Mouse (Mus musculus) macrophage (primary cell): ENCODE measurements around the gene Carns1. TPM values are rescaled to one million over a fixed set of nuclear protein-coding genes. Genes with fewer than 3 reads are reported as not detected.
A peak's percentile ranks its signal among the peaks of the same experiment; 100 is the strongest.

Experiments used
- H3K27ac ChIP-seq: fragments of 350-480 bp; formaldehyde crosslinking; 2 replicates; pipeline ENCODE4 v1.9.0; 2021
- H3K36me3 ChIP-seq: fragments of 350-480 bp; formaldehyde crosslinking; 2 replicates; pipeline ENCODE4 v1.9.0; 2021; ENCODE audit errors: inconsistent target
- H3K4me3 ChIP-seq: fragments of 350-480 bp; formaldehyde crosslinking; 2 replicates; pipeline ENCODE4 v1.9.0; 2021; ENCODE audit errors: inconsistent target
- H3K79me2 ChIP-seq: fragments of 350-480 bp; formaldehyde crosslinking; 2 replicates; pipeline ENCODE4 v1.9.0; 2021; ENCODE audit errors: inconsistent target
- WGBS: methylation state at CpG from one replicate; pipeline ENCODE4 v1.1.7; 2026; ENCODE audit warnings: inconsistent platforms; ENCODE audit not compliant: missing documents; 5-methylcytosine and 5-hydroxymethylcytosine counted together
- polyA plus RNA-seq: library from polyadenylated mRNA; stranded (reverse); fragments of 250-400 nt; gene quantifications from 3 replicates; pipeline ENCODE4 v1.2.4, GENCODE M21; 2018; ENCODE audit warnings: inconsistent platforms

Carns1 gene
- polyA plus RNA-seq, 1 experiment from 2014 or later = 0.77 TPM

GRCm38 (mm10) chr19:4169810-4170209 is 5.5 kb downstream of the Carns1 start:
- Histone ChIP-seq H3K4me3 (peak overlapping the region; percentile 1; the same call in 1 of the 2 replicates), H3K27ac (0 out of 2 replicates have a peak overlapping the region, but pooled peaks have one; percentile 4), H3K36me3 (no peaks in the 10 kb centered on the region), H3K79me2 (no peaks in the 10 kb centered on the region)
- WGBS = 12% methylated on average over 27 of the region's 27 CpGs

DNA sequence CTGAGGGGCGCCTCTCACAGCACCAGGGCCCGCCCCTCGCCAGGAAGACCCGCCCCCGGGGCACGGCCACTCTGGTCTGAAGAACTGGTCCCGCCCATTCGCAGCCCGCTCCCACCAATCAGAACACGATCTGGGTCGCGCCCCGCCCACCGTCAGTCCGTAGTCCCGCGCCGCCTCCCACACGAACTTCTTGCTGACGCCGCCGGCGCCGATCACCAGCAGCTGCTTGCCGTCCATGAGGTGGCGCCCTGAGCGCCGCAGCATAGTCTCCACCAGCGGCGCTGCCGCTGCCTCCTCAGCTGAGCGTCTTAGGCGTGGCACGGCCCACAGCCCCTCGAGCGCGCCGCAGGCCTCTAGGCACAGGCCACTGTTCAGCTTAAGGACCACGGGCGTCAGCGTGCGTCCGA is 5.9 kb downstream of the Carns1 start:
- H3K79me2 ChIP-seq = no peaks in the 10 kb centered on the region
- WGBS = under 1% methylated on average over 40 of the region's 43 CpGs
- peak overlapping the region; percentile 21; the same call in 1 of the 2 replicates for H3K4me3 ChIP-seq
- H3K36me3 ChIP-seq = no peaks in the 10 kb centered on the region
- no peak overlapping the region for H3K27ac ChIP-seq

- Histone ChIP-seq H3K27ac (no peak overlapping the region), H3K36me3 (no peaks in the 10 kb centered on the region), H3K79me2 (peaks cover 11% of the 10 kb centered on the region; the same call in 1 of the 2 replicates), H3K4me3 (no peak overlapping the region)
- WGBS = 95% methylated on average over 9 of the region's 9 CpGs
Observed at GRCm38 (mm10) chr19:4166678-4167476, 8.4 kb downstream of the Carns1 start.

GRCm38 (mm10) chr19:4164721-4165120 is 10.6 kb downstream of the Carns1 start:
- Histone ChIP-seq H3K36me3 (peaks cover 13% of the 10 kb centered on the region), H3K79me2 (peaks cover 12% of the 10 kb centered on the region; the same call in 1 of the 2 replicates), H3K27ac (0 out of 2 replicates have a peak overlapping the region, but pooled peaks have one; percentile 7), H3K4me3 (no peak overlapping the region)
- 37% methylated on average over 2 of the region's 2 CpGs for WGBS

DNA sequence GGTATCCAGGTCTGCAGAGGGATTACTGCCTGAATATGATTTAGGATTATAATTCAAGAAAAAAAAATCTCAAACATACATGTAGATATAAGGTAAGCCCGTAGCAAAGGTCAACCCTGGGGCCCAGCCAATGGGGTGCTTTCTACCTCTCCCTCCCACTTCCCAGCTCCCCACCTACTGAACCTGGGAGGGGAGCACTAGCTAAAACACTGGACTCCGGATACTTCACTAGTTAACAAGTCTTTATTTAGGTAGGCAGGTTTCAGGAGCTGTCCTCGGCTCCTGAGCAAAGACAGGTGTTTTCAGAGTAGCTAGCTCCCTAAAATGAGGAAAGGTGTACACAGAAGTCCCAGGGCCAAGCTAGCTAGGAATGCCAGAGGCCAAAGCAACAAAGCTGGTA is 11.2 kb downstream of the Carns1 start:
- WGBS = 92% methylated on average over 3 of the region's 3 CpGs
- Histone ChIP-seq H3K4me3 (no peak overlapping the region), H3K79me2 (peaks cover 12% of the 10 kb centered on the region; the same call in 1 of the 2 replicates), H3K36me3 (peaks cover 19% of the 10 kb centered on the region), H3K27ac (peak overlapping the region; percentile 7; the same call in 1 of the 2 replicates)

DNA sequence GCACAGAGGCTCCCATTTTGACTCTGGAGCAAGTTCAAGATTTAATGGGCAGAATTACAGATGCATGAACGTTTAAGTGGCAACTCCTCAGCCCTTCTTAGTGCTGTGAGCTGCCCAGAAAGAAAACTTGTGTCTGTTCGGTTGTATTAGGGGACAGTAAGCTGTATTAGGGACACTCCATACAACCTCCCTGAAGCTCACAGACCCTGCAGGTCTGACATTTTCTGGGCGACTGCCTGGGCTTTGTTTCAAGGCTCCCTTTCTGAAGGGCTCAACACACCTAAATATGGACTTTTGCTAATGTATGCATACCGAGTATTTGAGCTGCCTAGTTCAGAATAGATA is 11.8 kb downstream of the Carns1 start:
- H3K27ac ChIP-seq = peak overlapping the region; percentile 36
- peaks cover 25% of the 10 kb centered on the region for H3K36me3 ChIP-seq
- 39% methylated on average over 4 of the region's 4 CpGs for WGBS
- H3K79me2 ChIP-seq = peaks cover 12% of the 10 kb centered on the region; the same call in 1 of the 2 replicates
- H3K4me3 ChIP-seq = peak overlapping the region; percentile 84

DNA sequence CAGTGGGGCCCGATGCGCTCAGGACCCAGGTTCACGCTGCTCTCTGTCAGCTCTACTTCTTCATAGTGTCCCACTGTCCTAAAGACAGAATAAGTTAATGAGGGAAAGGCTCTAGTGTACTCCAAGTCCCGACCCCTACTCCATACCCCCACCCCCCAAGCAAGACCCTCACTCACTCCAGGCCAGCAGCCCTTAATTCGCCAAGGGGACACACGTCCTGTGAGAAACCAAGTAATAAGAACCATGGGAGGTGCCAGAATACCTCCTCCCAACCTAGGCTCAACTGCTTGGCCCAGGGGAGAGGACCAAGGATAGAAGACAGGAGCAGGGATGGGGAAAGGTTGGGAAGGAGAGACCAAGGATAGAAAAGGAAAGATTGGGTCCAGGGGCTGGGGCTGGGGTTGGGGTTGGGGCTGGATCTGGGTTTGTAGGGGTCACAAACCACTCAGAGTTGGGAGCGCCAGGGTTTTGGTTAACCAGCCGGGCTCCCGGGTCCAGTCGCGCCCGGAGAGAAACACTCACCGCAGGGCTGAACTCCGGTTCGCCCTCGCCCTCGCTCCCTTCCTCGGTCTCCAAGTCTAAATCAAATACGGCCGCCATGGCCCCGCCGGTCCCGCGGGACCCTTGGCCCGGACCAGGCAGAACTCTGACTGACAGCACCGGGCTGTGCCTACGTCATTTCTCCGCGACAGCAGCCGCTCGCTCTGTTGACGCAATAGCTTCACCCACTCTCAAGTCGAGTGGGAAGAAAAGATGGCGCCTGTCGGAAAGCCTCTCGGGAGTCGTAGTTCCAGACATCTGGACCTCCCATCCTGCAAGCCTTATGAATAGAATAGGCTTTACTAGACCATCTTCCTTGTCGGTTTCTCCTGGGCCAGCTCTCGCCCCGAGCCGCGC is 12.4 kb downstream of the Carns1 start, which contains the start of gene Rps6kb2:
Gene Rps6kb2, minus strand, starts transcription at position 709 of the 897 bp plus-strand sequence.
- Histone ChIP-seq H3K79me2 (peaks cover 12% of the 10 kb centered on the region; the same call in 1 of the 2 replicates), H3K4me3 (peak within 1 kb of the TSS; percentile 84), H3K36me3 (peaks cover 30% of the 10 kb centered on the region), H3K27ac (peak within 1 kb of the TSS; percentile 36)
- whole genome bisulfite sequencing = 9% methylated on average over 42 of the region's 42 CpGs

DNA sequence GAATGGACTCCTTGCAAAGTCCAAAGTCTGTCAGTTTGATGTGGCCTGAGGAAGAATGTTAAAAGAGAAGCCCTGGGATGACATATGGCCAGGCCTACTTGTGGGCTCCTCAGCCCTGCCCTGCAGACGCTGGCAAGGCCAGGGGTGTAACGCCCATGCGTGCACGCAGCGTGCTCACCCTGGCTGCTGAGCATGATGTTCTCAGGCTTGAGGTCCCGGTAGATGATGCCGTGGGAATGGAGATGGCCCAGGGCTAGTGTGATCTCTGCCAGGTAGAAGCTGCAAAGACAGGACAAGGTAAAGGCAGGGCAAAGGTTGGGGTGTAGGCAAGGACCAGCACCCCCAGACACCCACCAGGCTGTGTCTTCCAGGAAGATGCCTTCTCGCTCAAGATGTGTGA is 16.2 kb downstream of the Carns1 start:
- no peak overlapping the region for H3K4me3 ChIP-seq
- H3K36me3 ChIP-seq = peaks cover 42% of the 10 kb centered on the region
- 93% methylated on average over 8 of the region's 8 CpGs for WGBS
- peaks cover 12% of the 10 kb centered on the region; the same call in 1 of the 2 replicates for H3K79me2 ChIP-seq
- no peak overlapping the region for H3K27ac ChIP-seq

DNA sequence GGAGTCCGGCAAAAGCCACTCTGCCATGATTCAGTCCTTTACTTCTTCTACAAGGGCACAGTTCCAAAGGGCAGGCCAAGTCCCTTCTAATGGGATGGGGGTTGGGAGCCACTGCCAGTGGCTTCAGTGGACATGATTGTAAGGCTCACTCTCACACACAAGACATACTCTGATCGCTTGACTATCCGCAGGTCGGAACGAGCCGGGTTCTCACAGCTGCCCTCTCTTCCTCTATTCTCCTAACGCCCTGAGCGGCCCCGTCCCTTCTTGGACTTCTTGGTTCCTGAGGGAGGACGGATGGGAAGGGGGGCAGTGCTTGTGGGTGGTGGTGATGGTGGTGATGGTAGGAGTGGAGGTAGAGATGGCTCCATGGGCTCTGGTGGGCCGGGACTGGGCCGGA is 18.5 kb downstream of the Carns1 start:
- H3K27ac ChIP-seq = no peak overlapping the region
- no peak overlapping the region for H3K4me3 ChIP-seq
- WGBS = 89% methylated on average over 11 of the region's 12 CpGs

DNA sequence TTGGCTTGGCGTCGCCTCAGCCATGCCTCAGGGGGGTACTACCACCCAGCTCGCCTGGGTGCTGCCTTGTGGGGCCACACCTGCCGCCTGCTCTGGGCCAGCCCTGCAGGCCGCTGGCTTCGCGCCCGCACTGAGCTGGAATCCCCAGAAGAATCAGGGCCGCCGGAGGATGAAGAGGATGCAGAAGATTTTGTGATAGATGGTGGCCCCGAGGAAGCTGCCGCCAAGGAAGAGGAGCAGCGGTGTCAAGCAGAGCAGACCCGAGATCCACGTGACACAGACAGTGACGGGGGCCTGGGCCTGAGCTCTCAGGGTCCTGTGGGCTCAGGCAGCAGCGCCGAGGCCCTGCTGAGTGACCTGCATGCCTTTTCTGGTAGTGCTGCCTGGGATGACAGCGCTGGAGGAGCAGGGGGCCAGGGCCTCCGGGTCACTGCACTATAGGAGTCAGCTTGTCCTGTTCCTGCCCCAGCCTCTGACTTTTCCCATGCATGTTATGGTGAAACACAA is 19.2 kb downstream of the Carns1 start:
- WGBS = 68% methylated on average over 20 of the region's 20 CpGs
- H3K27ac ChIP-seq = no peak overlapping the region
- H3K36me3 ChIP-seq = peaks cover 63% of the 10 kb centered on the region
- no peaks in the 10 kb centered on the region; the same call in 1 of the 2 replicates for H3K79me2 ChIP-seq
- no peak overlapping the region for H3K4me3 ChIP-seq

More for the DNA sequence above, 18.5 kb downstream of the Carns1 start:
- H3K79me2 ChIP-seq = no peaks in the 10 kb centered on the region
- peaks cover 63% of the 10 kb centered on the region for H3K36me3 ChIP-seq

DNA sequence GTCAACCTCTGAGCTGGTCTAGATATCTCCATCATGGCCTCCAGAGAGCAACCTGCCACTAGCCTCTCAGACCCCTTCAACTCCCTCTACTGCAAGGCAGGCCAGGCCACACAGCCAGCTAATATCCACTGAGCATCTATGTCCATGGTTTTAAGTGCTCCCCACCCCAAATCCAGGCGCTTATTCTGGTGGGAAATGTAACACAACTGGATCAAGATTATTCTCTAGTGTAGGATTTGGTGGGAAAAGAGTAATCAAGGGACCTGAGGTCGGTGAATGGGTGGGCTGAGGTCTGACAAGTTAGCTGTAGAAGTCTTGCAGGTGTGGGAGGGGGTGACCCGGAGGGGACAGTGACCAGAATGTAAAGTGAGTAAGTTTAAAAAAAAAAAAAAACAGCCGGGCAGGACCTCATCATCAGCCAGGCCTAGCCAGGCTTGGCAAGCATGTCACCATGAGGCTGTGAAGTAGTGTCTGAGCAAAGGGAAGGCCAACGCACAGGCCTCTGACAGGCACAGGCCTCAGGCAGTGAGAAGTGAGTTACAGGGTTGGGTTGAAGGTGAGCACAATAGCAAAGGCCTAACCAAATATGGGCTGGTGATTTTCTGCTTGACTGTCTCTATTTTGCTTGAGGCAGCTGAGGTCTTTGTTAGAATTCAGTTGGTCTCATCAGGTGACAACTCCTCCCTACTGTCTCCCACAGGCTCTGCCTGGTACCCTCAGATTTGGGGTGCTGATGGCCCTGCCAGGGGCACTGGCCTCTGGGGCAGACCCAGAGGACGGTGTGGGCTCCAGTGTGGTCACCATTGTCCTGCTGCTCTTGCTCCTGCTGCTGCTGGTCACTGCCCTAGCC is 19.8 kb downstream of the Carns1 start:
- Histone ChIP-seq H3K79me2 (peaks cover 7% of the 10 kb centered on the region; the same call in 1 of the 2 replicates), H3K36me3 (peaks cover 64% of the 10 kb centered on the region), H3K27ac (no peak overlapping the region), H3K4me3 (no peak overlapping the region)
- 51% methylated on average over 6 of the region's 6 CpGs for WGBS

DNA sequence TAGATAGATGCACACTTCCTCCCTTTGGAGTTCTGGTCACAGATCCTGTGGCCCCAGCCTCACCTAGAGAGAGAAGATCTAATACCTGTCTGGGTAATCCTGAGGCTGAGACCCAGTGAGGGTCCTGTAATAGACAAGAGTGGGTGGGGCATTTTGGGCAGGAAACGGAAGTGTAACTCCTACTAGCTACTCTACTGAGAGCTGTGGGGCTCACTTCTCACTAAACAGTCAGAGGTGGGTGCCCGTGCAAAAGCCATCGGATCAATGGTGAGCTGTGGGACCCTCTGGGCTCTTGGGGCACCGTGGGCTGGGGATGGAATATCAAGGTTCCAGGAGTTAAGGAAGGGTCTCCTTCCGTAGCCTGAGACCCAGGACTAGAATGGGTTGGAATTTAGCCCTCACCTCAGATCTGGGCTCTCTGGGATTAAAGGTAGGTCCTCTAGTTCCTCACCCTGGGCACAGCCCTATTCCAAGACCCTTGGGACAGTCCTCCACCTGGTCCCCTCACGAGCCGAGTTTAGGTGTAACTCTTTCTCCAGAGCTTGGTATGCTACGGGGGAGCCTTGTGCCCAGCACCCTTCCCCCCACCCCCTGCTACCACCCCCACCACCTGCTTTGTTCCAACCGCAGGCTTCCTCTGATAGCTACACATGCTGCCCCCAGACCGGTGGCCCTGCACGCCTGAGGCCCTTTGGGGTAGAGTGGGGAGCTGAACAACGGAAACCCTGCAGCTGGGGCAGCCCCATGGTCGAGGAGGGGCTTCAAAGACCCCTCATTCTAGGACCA is 20.6 kb downstream of the Carns1 start:
- Histone ChIP-seq H3K4me3 (no peak overlapping the region), H3K79me2 (peaks cover 15% of the 10 kb centered on the region), H3K36me3 (peaks cover 69% of the 10 kb centered on the region), H3K27ac (no peak overlapping the region)
- WGBS = 22% methylated on average over 13 of the region's 13 CpGs

DNA sequence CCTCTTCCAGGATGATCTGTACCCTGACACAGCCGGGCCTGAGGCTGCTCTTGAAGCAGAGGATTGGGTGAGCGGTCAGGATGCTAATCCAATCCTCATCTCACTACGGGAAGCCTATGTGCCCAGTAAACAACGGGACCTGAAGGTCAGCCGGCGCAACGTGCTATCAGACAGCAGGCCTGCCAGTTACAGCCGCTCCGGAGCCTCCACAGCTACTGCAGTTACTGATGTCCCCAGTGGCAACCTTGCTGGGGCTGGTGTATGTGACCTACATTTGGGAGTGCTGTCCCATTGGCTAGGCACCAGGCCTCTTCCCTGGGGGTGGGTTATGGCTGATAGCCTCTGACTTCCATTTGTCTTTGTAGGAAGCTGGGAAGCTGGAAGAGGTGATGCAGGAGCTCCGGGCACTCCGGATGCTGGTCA is 22.0 kb downstream of the Carns1 start, which contains the start of gene Ptprcap:
Gene Ptprcap, plus strand, starts transcription at position 373 of the 423 bp plus-strand sequence.
- H3K79me2 ChIP-seq = peaks cover 26% of the 10 kb centered on the region
- H3K36me3 ChIP-seq = peaks cover 55% of the 10 kb centered on the region
- WGBS = 88% methylated on average over 11 of the region's 11 CpGs
- H3K27ac ChIP-seq = no peak within 1 kb of the TSS
- H3K4me3 ChIP-seq = no peak within 1 kb of the TSS
